Mouse (Mus musculus): ENCODE data around the gene Kirrel3.

Kirrel3 gene

GRCm38 (mm10) chr9:35021744-35022143 lies 536.0 kb downstream of the Kirrel3 start:
- no peak for DNase-seq (ENCODE audit: low spot score in 2 of 2)

- DNase-seq (ENCODE audit: low spot score in 2 of 2), result no peak
These were observed 539.1 kb downstream of the Kirrel3 start for GRCm38 (mm10) chr9:35024591-35025496.

- DNase-seq (ENCODE audit: low spot score in 2 of 2), result no peak
These were observed 540.6 kb downstream of the Kirrel3 start for GRCm38 (mm10) chr9:35026311-35026710.

GRCm38 (mm10) chr9:35026897-35027311 lies 541.2 kb downstream of the Kirrel3 start:
- no peak for DNase-seq (ENCODE audit: low spot score in 2 of 2)

GRCm38 (mm10) chr9:35027382-35027997 lies 541.8 kb downstream of the Kirrel3 start:
- no peak for DNase-seq (ENCODE audit: low spot score in 2 of 2)

DNA sequence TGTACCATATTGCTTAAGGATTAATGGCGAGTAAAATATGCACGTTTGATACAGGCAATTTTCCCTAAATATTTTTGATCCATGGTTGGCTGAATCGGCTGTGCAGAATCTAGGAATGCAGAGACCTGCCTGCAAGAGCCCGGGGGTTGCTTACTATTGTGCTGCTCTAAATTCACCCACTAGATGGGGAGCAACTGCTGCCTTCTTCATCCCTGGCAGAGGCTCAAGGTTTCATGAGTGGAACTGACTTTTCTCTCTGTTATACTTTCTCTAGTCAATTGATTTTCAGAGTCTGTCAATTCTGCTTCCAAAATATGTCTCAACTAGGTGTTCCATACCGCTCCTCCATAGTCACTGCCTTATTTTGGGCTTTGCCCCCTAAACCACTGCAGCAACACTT lies 545.1 kb downstream of the Kirrel3 start:
- DNase-seq (ENCODE audit: low spot score in 2 of 2), result no peak

GRCm38 (mm10) chr9:35032457-35032856 lies 546.8 kb downstream of the Kirrel3 start:
- no peak for DNase-seq (ENCODE audit: low spot score in 2 of 2)

GRCm38 (mm10) chr9:35035074-35035473 lies 549.4 kb downstream of the Kirrel3 start:
- DNase-seq (ENCODE audit: low spot score in 2 of 2), result no peak

GRCm38 (mm10) chr9:35038922-35039586 lies 553.4 kb downstream of the Kirrel3 start:
- DNase-seq (ENCODE audit: low spot score in 2 of 2), result no peak

DNA sequence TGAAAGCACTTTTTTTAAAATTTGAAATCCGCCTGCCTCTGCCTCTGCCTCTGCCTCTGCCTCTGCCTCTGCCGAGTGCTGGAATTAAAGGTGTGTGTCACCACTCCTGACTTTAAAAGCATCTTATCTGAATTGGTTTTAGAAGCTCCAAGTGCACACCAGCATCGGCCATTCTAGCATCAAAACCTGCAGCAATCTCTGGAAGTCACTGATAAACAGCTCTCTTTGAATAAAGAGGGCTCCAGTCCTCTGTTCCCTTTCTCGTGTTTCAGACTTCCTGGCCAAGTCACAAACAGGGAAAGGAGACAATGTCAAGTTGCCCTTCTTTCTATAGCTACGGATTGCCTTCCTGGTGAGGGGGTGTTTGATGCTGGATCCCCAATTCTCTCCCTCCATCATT lies 554.2 kb downstream of the Kirrel3 start:
- no peak for DNase-seq (ENCODE audit: low spot score in 2 of 2)

- no peak for DNase-seq (ENCODE audit: low spot score in 2 of 2)
These were observed 555.8 kb downstream of the Kirrel3 start for GRCm38 (mm10) chr9:35041493-35041892.

- no peak for DNase-seq (ENCODE audit: low spot score in 2 of 2)
These were observed 557.9 kb downstream of the Kirrel3 start for GRCm38 (mm10) chr9:35043619-35044018.

GRCm38 (mm10) chr9:35044458-35044857 lies 558.8 kb downstream of the Kirrel3 start:
- DNase-seq (ENCODE audit: low spot score in 2 of 2), result no peak

- peak; percentile 35 to 72 for DNase-seq (ENCODE audit: low spot score in 2 of 2)
These were observed 559.4 kb downstream of the Kirrel3 start for GRCm38 (mm10) chr9:35045031-35045531.

- DNase-seq (ENCODE audit: low spot score in 2 of 2), result peak; percentile 40 to 82
These were observed 560.1 kb downstream of the Kirrel3 start for GRCm38 (mm10) chr9:35045756-35046155.

DNA sequence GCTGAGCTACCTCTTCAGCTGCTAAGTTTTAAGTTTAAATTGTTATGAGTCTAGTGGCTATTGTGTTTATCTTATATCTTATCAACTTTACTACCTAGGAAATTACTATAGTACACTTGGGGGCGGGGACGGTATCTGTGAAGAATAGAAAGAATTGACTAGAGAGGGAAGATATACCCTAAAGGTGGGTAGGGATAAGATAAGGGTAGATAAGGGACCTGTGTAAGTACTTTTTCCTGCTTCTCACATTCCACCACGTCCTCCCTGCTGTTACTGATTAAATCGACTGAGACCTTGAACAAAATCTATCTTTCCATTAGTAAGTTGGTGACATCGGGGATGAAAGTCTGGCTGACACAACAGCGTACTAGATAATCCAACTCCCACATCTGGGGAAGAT lies 562.8 kb downstream of the Kirrel3 start:
- no peak for DNase-seq (ENCODE audit: low spot score in 2 of 2)

DNA sequence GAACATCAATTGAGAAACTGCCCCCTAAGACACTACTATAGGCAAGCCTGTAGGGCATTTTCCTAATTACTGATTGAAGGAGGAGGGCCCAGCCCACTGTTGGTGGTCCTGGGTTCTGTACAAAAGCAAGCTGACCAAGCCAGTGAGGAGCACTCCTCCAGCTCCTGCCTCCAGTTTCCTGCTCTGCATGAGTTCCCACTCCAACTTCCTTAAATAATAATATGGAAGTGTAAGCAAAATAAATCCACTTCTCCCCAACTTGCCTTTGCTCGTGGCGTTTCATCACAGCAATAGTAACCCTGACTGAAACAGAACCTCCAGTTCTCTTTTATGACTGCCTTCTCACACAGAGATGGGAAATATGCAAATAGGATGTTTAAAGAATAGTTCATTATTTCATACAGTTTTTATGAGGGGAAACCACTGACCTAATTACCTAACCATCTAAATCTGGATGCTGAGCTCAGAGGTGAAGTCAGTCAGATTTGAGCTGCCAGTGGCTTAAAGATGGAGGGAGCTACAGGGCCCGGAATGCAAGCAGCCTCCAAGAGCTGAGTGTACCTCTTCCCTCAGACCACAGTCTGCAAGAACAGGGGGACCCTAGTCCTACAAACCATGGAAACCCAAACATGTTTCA lies 564.3 kb downstream of the Kirrel3 start:
- no peak for DNase-seq (ENCODE audit: low spot score in 2 of 2)

GRCm38 (mm10) chr9:35050701-35051454 lies 565.2 kb downstream of the Kirrel3 start:
- no peak for DNase-seq (ENCODE audit: low spot score in 2 of 2)

DNA sequence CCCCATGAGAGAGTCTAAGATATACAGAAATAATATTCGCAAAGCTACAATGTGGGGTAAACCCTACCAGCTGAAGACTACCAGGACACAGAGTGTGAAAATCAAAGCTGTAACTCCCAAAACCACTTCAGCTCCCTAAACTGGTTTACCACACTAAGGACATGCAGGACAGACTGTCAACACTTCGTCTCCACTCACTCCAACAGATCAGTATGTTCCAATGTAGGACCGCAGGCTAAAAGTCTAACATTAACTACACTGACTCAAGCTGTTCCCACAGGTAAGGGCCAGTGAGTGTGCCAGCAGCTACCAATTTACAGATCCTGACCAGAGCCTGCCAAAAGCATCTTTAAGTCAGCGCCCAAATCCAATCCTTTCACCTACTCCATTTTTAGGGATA lies 566.0 kb downstream of the Kirrel3 start:
- DNase-seq (ENCODE audit: low spot score in 2 of 2), result no peak

GRCm38 (mm10) chr9:35052671-35053070 lies 567.0 kb downstream of the Kirrel3 start:
- no peak for DNase-seq (ENCODE audit: low spot score in 2 of 2)

- no peak for DNase-seq (ENCODE audit: low spot score in 2 of 2)
These were observed 567.4 kb downstream of the Kirrel3 start for GRCm38 (mm10) chr9:35053081-35053480.
